Mouse (Mus musculus) megakaryocyte, adult 5-6 weeks (primary cell): ENCODE results near the gene Gadd45a. TPM values are rescaled to one million over a fixed set of nuclear protein-coding genes. Genes with fewer than 3 reads are reported as not detected.
A peak's percentile ranks its signal among the peaks of the same experiment; 100 is the strongest.
"Not testable (repeated sequence)": the region's sequence is repeated elsewhere in the genome, so short reads cannot be mapped to it uniquely, and the experiment has no call there.

Experiments
- ATAC-seq: 2 replicates; pipeline ENCODE4 v1.8.0; 2016; ENCODE audit warnings: mild to moderate bottlenecking, inconsistent platforms; ENCODE audit not compliant: poor library complexity, severe bottlenecking
- total RNA-seq, 2 experiments: library from RNA; stranded (forward) in 1 of 2; stranded (reverse) in 1 of 2; fragments of 153-499, 151-499 nt in 1 of 2; fragments of 221-1000, 200-1000 nt in 1 of 2; gene quantifications; 2 replicates each; pipeline versions ENCODE4 v1.2.3 to v1.2.4; 2015 to 2017

Gene Gadd45a
- total RNA-seq, 2 experiments from 2014 or later, result 62.4 to 77.2 TPM

GRCm38 (mm10) chr6:67021308-67021707 lies 15.9 kb downstream of the Gadd45a start:
- ATAC-seq, result no peak

- not testable (repeated sequence) for ATAC-seq
These were observed 18.3 kb downstream of the Gadd45a start for GRCm38 (mm10) chr6:67019001-67019400.

GRCm38 (mm10) chr6:67018365-67018764 lies 18.9 kb downstream of the Gadd45a start:
- no peak for ATAC-seq

- peak; percentile 65 for ATAC-seq
These were observed 20.6 kb downstream of the Gadd45a start for GRCm38 (mm10) chr6:67016520-67017111.

GRCm38 (mm10) chr6:67015739-67016519 lies 21.3 kb downstream of the Gadd45a start:
- no peak for ATAC-seq

GRCm38 (mm10) chr6:67014679-67015075 lies 22.6 kb downstream of the Gadd45a start:
- no peak for ATAC-seq

GRCm38 (mm10) chr6:67013949-67014678 lies 23.1 kb downstream of the Gadd45a start:
- 0 out of 2 replicates have a peak, but pooled peaks have one; percentile 12 for ATAC-seq

- ATAC-seq, result 0 out of 2 replicates have a peak, but pooled peaks have one; percentile 3
These were observed 23.8 kb downstream of the Gadd45a start for GRCm38 (mm10) chr6:67013293-67013948.

GRCm38 (mm10) chr6:67011217-67011518 lies 26.1 kb downstream of the Gadd45a start:
- no peak for ATAC-seq

GRCm38 (mm10) chr6:67010370-67011216 lies 26.7 kb downstream of the Gadd45a start:
- ATAC-seq, result no peak

GRCm38 (mm10) chr6:67009888-67010287 lies 27.4 kb downstream of the Gadd45a start:
- no peak for ATAC-seq

- peak; percentile 77 for ATAC-seq
These were observed 37.5 kb downstream of the Gadd45a start for GRCm38 (mm10) chr6:66999800-67000199.

GRCm38 (mm10) chr6:66998645-66999044 lies 38.6 kb downstream of the Gadd45a start:
- no peak for ATAC-seq

- ATAC-seq, result no peak
These were observed 41.0 kb downstream of the Gadd45a start for GRCm38 (mm10) chr6:66996257-66996656.

GRCm38 (mm10) chr6:66995825-66996224 lies 41.4 kb downstream of the Gadd45a start:
- ATAC-seq, result peak; percentile 67

- no peak for ATAC-seq
These were observed 42.3 kb downstream of the Gadd45a start for GRCm38 (mm10) chr6:66994981-66995380.

- no peak for ATAC-seq
These were observed 44.5 kb downstream of the Gadd45a start for GRCm38 (mm10) chr6:66992786-66993185.

- ATAC-seq, result no peak
These were observed 45.0 kb downstream of the Gadd45a start for GRCm38 (mm10) chr6:66992232-66992631.

GRCm38 (mm10) chr6:66989518-66989917 lies 47.7 kb downstream of the Gadd45a start:
- ATAC-seq, result peak; percentile 29; the same call in 1 of the 2 replicates

GRCm38 (mm10) chr6:66989037-66989436 lies 48.2 kb downstream of the Gadd45a start:
- no peak for ATAC-seq
